Mouse (Mus musculus) urinary bladder, postnatal 14 days (tissue): Measurements from ENCODE around the gene Ppp1r21.
A peak's percentile ranks its signal among the peaks of the same experiment; 100 is the strongest.

Source experiments
- DNase-seq: peaks from one replicate; pipeline ENCODE4 v3.0.0; 2021; ENCODE audit warnings: low spot score

Ppp1r21 gene

DNA sequence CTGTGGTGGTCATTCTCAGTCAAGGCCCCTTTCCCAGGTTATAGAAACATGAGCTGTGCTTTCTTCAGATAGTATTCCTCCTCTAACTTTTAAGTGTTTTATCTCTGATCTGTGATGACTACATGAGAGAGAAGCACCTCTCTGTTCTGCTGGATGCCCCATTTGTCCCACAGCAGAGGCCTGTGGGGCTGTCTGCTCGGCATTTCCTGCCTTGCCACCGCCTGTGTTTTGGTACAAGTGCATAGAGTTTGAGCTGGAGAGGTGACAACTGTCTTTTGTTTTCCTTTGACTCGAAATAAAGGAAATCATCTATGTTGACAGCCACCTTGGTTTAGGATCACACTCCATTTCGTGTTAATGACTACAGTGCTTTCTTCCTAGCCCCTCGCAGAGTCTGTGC lies 44.9 kb downstream of the Ppp1r21 start:
- no peak for DNase-seq

DNA sequence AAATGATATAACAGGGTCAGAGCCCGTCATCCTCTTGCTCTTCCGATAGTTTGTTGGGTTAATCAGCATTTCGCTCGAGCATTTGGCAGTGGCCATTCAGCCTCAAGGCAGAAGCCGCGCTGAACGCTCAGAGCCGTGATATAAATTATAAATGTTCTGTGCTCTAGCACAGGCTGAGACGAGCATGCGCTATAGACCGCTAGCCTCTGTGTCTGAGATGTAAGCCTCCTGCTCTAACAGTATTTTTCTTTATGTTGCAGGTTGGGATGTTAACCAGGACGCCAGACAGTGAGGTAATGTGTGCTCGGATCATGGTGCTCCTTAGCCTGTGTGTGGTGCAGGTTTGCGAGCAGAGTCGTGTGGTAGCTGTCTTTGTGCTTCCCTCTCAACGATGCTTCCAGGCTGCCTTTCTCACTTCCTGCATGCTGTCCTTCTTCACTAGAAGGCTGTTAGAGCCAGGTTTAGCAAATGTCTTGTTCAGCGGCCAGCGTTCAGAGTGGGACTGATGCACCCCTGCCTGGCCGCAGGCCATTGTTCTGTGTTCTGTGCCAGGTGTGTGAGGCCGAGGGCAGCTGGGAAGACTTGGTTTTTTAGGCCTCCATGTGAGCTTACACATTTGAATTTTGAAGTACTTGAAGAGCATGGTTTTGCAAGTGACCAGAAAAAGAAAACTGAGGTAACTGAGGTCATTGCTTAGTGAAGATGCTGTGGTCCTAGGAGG lies 48.8 kb downstream of the Ppp1r21 start:
- DNase-seq = no peak

DNA sequence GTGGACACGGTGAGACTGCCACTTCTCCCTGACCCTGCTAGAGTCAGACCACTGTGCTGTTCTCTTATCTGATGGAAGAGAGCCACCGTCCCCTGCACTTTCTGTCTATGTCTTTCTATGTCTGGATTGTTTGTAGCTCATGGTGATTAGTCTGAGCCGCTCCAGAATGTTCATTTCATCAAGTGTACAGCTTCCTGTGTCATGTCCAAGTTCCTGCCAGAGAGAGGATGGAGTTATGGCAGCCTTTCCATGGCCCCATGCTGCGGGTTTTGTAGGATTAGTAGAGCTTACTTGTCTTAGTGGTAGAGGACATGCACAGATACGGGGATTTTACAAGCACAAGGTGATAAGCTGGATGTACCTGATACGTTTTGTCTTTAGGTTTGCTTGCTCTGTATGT lies 50.6 kb downstream of the Ppp1r21 start:
- peak; percentile 18 for DNase-seq

DNA sequence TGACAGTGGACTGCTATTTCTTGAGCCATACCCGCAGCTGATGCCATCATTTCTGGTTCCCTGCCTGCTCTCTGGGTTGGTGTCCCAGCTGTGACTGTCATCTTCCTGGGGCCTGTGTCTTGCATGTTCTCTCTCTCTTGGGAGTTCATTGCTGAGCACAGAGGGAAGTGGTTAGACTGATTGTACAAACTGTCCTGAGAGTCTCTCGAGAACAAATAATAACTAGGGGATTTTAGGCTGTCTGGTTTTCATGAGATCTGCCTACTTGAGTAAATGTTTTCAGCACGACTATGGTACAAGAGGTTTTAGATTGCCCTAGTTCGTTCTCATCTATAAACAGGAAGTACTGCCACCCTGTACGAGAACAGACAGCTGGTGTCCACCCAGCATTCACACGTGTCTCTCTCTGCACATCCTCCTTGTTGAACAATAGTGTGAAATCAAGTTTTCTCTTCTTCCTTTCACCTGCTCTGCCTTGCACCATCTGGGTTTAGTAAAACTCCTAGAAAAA lies 51.6 kb downstream of the Ppp1r21 start:
- DNase-seq = no peak

DNA sequence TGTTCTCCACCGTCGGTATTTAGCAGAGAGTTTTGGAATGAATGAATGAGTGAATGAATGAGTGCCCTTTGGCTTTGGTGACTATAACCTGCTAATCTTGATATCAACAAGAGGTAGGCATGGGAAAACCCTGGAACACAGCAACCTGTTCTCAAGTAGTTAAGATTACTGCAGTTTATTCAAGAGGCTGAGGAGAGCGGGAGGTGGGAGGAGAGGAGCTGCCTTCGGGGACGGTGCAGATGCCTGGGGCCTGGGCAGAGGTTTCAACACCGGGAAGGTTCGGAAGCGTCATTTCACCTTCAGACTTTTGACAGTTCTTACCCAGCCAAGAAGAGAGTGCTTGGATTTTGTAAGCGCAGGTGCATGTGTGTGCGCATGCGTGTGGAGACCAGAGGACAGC lies 53.1 kb downstream of the Ppp1r21 start:
- no peak for DNase-seq

DNA sequence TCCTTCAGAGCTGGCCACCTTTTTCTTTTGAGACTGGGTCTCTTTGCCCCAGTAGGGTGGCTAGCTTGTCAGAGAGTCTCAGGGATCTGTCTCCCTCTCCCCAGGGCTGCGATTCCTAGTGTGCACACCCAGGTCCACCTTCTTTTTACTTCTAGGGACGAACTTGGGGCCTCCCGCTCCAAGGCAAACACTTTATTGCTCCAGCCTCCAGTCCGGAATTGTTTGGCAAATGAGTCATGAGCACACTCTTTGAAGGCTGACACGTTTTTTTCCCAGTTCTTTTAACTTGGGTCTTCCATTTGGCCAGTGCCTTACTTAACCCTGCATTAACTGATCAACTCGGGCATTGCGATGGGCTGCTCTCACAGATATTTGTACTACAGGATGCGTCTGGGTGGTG lies 53.5 kb downstream of the Ppp1r21 start:
- no peak for DNase-seq

DNA sequence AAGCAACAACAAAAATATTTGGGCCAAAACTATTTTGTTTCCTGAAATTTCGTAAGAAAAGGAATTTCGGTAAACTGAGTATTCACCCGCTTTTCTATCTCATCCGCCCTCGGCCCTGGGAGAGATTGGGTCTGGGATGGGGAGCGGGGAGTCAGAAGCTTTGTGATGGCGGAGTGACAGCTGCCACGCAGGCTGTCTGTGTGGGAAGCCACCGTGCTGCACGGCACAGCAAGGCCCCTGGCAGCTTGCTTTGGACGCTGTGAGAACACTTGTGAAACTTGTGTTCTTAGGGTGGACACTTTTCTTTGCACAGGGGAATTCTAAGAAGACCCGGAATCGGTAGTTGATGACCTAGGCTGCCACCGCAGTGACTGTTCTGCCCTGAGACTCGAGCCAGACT lies 57.5 kb downstream of the Ppp1r21 start:
- no peak for DNase-seq

DNA sequence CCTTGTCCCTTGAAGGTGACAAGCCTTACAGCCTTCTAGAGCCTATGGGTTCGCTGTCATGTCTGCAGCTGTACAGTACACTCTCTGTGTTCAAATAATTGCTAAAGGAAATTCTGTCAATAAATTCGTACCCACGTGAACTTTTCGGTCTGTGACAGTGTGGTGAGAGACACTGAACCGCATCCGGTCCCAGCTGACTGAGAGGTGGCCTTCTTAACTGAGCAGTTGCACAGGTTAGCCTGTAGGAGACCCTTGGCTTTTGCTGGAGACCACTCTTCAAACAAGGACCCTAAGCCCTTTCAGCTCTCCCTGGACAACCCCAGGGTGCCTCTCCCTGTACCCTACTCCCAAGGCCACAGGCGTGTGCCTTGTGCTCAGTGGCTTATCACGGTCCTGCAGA lies 58.3 kb downstream of the Ppp1r21 start:
- DNase-seq = no peak

DNA sequence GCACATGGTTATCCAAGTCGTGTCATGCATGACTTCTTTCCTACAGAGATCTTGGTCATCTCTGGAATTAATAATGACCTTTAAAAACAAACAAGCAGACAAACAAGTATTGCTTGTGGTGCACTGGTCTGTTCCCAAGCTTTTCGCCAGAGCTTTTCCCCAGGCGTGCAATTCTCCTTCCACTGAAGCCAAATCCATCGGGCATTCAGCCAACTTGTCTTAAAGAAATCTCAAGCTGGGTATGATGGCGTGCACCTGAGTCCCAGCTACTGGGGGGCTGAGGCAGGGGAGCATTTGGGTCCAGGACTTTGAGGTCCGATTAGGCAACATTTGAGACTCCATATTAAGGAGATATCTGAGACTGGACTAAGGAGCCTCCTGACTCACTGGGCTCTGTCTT lies 60.3 kb downstream of the Ppp1r21 start:
- DNase-seq = no peak

DNA sequence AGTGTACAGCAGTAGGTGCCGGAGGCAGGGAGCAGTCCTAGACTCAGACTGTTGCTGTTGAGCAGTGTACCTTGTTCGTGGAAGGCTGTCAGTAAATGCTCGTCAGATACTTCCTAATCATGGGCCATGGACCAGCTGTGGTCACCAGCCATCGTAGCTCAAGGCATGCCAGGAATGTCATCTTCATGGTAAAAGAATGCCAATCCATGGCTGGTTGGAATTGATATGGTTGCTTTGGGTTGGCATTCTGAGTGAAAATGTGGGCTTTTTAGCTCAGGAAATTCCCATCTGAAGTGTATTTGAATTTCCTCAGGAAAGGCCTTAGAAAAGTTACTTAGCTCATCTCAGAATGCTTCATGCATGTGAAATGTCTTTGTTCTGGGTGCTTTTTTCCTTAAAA lies 65.2 kb downstream of the Ppp1r21 start:
- DNase-seq = no peak

DNA sequence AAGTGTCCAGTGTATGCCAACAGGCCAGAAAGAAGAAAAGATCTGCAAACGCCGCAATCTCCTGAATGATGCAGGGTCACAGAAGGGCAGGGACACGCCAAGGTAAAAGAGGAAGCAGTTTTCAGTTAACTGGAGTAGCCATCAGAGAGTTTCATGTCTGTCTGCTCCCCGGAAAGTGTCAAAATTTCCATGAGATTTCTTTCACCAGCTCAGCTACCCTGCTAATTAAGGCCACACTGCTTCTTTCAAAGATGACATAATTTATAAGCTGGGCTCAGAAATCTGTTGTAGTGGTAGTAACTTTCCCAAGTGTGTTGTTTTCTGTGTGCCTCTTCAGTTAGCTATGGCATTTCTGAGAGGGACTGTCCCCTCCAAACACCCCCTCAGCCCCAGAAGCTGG lies 66.2 kb downstream of the Ppp1r21 start:
- no peak for DNase-seq

DNA sequence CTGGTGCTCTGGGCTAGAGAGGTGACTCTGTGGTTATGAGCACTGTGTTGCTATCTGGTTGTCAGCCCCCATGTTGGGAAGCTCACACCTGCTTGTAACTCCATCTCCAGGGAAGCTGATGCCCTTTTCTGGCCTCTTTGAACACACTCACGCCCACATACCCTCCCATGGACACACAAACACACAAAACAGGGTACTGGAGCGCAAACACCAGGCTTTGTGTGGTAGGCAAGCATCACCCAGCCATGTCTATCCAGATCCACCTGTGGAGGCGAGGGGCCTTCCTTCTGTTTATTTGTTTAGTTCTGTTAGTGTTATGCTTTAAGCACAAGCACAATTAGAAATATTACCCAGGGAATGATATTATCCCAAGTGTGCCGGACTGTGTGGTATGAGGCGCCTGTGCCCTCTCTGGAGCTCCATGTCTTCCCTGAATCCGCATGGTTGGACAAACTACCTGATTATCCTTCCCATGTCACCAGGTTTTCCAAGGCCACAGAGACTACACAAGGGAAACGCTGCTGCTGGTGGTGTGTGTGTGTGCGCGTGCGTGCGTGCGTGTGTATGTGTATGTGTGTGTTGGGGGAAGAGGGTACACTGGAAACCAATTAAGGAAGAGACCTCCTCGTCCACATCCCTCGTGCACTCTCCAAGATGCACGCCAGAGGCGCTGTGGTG lies 66.8 kb downstream of the Ppp1r21 start:
- no peak for DNase-seq

DNA sequence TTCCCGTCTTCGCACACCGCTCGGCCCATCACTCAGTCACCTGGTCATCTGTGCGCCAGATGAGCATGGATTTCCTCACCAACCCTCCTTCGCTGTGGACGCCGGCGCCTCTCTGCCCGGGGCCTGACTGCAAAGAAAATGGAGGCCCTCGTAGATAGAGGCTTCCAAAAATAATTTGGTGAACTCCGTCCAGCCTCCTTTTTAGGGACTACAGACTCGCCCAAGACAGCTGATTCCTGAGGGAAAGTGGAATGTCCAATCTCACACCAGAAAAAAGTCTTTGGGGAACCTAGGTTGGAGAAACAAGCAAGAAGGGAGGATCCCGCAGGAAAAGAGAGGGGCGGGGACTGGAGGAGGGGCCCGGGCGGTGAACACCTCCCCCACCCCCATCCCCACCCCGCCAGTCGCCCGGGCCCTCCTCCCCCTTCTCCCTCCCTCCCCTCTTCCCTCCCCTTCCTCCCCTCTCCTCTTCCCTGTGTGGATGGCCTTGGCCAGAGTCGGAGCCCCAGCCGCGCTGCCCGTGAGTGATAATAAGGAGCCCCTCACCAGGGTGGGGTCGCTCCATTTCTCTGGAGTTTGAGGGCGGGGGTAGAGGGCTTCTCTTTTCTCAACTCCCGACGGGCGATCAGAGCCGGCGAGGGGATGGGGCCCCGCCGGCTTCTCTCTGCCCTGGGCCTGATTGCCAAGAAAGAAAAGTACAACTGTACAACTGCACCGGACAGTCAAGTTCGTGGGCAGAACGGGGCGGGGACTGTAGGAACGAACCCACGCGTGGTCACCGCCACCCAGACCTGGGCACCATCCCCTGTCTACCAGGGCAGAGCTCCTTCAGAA lies 67.5 kb downstream of the Ppp1r21 start, which contains the start of gene Ston1:
Gene Ston1 (plus strand): TSS at position 463 of the 834 bp plus-strand sequence.
- peak; percentile 84 for DNase-seq

DNA sequence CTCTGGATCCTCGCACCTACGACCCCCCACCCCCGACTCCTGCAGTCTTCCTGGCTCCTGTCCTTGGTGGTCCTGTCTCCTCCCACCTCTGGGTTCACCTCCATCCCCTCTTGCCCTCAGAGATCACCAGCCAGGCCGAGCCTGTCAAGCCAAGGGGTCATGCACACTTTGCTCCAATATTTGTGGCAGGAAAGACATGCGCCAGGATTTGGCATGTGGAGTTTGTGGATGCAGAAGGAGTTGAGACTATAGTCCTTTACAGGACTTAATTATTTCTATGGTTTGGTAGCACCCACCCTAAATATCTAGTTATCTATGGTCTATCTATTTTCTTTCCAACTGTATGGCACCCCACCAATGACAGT lies 68.1 kb downstream of the Ppp1r21 start:
- DNase-seq = no peak

DNA sequence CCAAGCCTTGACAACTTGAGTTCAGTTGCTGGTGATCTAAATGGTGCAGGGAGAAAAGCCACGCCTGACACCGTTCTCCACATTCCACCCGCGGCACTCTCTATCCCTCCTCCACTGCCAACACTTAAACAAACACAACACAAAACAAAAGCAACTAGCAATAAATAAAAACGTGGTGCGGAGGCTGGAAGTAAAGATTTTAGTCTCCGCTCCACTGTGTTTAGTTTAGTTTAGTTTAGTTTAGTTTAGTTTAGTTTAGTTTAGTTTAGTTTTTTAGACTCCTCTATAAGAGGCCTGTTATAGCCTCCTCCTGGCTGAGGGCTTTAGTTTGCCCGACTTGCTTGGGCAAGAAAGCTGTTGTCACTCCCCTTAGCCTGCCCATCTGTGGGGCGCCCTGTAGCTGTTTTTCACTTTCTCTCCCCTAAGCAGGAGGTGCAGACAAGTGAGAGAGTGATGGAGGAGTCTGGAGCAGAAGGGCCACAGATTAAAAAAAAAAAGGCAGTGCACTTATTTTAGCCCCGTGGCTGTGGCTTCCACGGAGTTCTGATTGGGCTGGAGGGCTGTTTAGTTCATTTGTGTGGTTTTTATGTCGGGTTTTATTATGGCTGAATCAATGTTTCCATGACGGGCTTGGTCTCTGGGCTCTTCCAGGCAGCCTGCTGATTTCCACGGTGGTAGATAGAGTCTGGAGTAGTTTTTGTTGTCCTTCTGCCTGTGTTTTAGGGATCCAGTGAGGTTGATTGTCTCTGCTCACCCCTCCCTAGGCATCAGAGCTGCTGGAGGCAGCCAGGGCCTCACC lies 68.9 kb downstream of the Ppp1r21 start:
- DNase-seq = no peak

DNA sequence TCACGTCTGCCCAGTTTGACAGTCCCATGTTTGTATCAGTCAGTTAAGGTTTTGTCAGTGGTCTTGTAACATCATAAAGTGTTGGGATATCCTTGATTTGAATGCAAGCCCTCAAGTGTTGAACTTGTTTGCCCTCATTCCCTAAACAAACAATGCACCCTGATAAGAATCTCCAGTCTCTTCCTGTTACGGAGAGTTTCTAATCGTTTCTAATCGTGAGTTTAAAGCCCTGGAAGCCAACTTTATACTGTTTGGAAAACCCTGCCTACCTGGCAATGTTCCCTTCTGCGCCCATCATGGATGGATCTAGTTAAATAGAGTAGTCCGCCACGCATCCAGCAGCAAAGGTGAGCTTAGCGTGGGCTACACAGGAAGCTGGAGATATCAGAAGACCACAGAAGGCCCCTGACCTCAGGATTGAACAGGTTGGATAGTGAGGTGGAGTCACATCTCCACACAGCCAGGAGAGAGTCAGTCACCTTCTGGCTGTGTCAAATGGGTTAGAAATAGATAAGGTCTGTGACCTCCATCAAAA lies 70.6 kb downstream of the Ppp1r21 start:
- no peak for DNase-seq

DNA sequence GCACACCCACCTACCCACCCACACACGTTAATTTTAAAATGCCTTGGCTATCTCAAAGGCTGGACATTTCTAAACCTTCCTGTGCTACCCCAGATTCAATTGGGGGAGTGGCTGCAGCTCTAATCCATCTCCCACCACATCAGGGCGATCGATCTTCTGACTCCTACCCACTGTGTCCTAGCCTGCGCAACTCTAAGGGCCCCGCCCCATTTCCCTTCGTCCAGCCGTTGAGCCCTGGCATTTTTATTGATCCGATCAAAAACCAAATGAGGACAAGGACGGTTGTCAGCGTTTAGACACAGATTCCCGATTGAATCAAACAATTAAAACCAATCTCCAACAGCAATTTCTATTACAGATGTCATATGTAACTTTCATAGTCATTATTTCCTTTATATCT lies 74.0 kb downstream of the Ppp1r21 start:
- no peak for DNase-seq

DNA sequence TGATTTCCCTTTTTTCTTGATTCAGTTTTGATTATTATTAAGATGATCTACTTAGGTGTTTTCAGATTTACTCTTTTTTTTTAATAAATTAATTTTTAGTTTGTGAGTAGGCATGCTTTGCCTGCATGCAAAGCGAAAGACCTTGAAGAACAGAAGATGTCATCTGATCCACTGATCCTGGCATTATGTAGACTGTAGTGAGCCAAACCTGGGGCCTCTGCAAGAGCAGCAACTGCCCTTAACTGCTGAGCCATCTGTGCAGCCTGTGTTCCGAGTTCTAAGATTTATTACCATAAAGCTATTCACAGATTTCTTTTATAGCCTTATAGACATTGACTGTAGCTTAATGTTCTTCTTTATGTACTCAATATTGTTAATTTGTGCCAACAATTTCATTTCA lies 76.1 kb downstream of the Ppp1r21 start:
- DNase-seq = no peak

DNA sequence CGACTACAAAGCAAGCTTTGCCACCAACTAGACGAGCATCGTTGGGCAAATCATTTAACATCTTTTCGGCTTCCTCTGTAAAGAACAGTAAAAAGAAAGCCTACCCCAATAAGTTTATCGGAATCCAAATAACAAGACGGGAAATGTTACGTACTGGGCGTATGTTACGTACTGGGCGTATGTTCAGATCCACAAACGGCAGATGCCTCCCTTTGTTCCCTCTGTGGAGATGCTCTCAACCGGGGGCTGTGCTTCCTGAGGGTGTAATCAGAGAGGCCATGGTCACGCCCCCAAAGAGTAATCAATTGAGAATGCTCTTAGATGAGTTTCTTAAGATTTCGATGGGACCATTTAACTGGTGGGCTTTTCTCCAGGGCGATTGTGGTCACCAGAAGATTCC lies 79.4 kb downstream of the Ppp1r21 start:
- DNase-seq = no peak

DNA sequence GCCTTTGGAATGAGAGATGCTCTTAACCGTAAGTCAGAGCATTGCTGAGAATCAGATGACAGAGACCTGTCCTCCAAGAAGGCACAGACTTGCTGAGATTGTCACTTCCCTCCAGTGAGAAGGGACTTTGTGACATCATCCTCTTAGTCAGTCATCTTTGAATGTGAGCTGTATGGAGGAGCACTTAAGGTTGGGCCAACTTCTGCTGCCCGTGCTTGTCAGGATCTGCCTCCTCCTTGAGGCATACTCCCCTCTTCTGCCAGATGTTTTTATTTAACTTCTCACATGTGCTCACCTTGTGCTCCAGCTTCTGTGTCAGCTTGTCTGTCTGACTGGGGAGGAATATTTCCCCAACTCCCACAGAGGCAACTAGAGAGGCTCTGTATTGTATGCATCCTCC lies 81.1 kb downstream of the Ppp1r21 start:
- no peak for DNase-seq

DNA sequence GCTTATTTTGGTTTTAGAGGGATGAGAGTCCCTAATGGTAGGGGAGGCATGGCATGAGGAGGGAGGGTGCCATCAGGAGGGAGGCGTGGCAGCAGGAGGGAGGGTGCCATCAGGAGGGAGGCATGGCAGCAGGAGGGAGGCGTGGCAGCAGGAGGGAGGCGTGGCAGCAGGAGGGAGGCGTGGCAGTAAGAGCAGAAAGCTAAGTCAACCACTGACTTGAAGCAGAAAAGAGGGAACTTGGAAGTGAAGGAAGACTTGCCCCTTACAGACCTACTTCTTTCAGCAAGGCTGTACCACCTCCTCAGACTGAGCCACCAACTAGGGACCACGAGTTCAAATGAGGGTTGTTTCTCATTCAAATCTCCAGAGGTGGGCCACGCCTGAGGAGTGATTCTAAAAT lies 83.3 kb downstream of the Ppp1r21 start:
- no peak for DNase-seq

DNA sequence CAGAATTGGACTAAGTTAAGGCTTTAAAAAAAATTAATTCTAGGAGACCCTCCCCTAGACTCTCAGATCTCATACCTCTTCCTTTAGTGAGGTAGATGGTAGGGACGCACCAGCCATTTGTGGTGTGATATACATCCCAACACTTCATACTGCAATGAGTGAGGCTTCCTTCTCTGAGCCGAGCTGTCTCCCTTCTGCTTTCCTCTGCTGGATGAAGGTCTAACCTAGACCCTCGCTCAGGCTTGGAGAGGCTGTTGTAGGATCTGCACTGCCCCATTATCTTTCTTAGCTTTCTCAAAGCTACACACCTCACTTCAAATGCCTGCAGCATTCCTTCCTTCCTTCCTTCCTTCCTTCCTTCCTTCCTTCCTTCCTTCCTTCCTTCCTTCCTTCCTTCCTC lies 83.8 kb downstream of the Ppp1r21 start:
- no peak for DNase-seq
